Mouse (Mus musculus): Measurements from ENCODE around the gene Rab26.

GRCm38 (mm10) chr17:24529007-24529451 is 5.0 kb downstream of the Rab26 start:
- TF ChIP-seq CTCF (conservative IDR thresholded peaks at IDR 0.05 in 1 of 2, IDR thresholded peaks at IDR 0.05 in 1 of 2; ENCODE audit: low read depth in 2 of 2, low read length in 2 of 2) (peak; percentile 22 to 60; a peak in 2 of 4 replicates), POLR2A (IDR thresholded peaks at IDR 0.05; ENCODE audit: low read depth, low read length) (peak; percentile 23; the same call in 1 of the 2 replicates), TCF12 (IDR thresholded peaks at IDR 0.05; ENCODE audit: low read depth, low read length) (peak; percentile 42; the same call in 1 of the 2 replicates), ZNF384 (IDR thresholded peaks at IDR 0.05; ENCODE audit: low read depth, low read length) (no peak), POLR2AphosphoS2 (IDR thresholded peaks at IDR 0.05; ENCODE audit: low read depth, low read length) (no peak), USF1 (IDR thresholded peaks at IDR 0.05; ENCODE audit: low read depth, low read length) (no peak)
